Mouse (Mus musculus): ENCODE data around the gene Ston2.

- no peak for TF ChIP-seq POLR2A (IDR thresholded peaks at IDR 0.05; ENCODE audit: borderline replicate concordance, control insufficient read depth, low read depth, low read length)
- no peak for TF ChIP-seq CTCF (IDR thresholded peaks at IDR 0.05; ENCODE audit: control insufficient read depth, insufficient read depth, low read length)
These were observed 18.9 kb upstream of the Ston2 start for GRCm38 (mm10) chr12:91807095-91807494.

Data from bone marrow, adult 2 months (tissue).